Comparison of ENCODE assay signal across 13 mouse cellular contexts in genomic region chr15:69164581-69165481, GRCm38 (mm10).
A peak's percentile ranks its signal among the peaks of the same experiment; 100 is the strongest.
DNase-seq lines count a peak whose midpoint lies in the region; ATAC-seq and TF ChIP-seq lines count a peak whose summit lies in the region.
"Had no signal": no experiment of that assay in that cellular context is flagged by ENCODE, and none has a peak within 500 bp of the region (broad histone marks: within the 10 kb centered on the region; RNA-seq: fewer than 3 reads in every experiment).

No protein-coding gene starts in this region.

- no peaks in the 10 kb centered on the region for H3K36me3 ChIP-seq in kidney, adult 2 months (ENCODE audit: control insufficient read depth, insufficient read depth, low read length)
- H3K36me3 ChIP-seq in embryonic facial prominence, embryonic 14.5 days (ENCODE audit: control insufficient read depth, insufficient read depth, low read length), result no peaks in the 10 kb centered on the region
- H3K36me3 ChIP-seq in hindbrain, embryonic 16.5 days (ENCODE audit: control insufficient read depth, insufficient read depth, low read length), result no peaks in the 10 kb centered on the region
- no peaks in the 10 kb centered on the region for H3K36me3 ChIP-seq in midbrain, embryonic 14.5 days (ENCODE audit: control insufficient read depth, insufficient read depth, low read length)
- H3K36me3 ChIP-seq: limb, embryonic 12.5 days had no signal

- TF ChIP-seq POLR2A in kidney, adult 2 months (IDR thresholded peaks at IDR 0.05; ENCODE audit: low read depth, low read length), result no peak

- H3K4me1 ChIP-seq in kidney, adult 2 months (ENCODE audit: control insufficient read depth, insufficient read depth, low read length), result no peaks in the 10 kb centered on the region
- 0 out of 2 replicates have a peak, but pooled peaks cover 4% of the 10 kb centered on the region for H3K4me1 ChIP-seq in embryonic facial prominence, embryonic 14.5 days (ENCODE audit: control insufficient read depth, insufficient read depth, low read length)
- H3K4me1 ChIP-seq in hindbrain, embryonic 16.5 days (ENCODE audit: control insufficient read depth, insufficient read depth, low read depth, low read length), result no peaks in the 10 kb centered on the region
- no peaks in the 10 kb centered on the region for H3K4me1 ChIP-seq in midbrain, embryonic 14.5 days (ENCODE audit: control insufficient read depth, insufficient read depth, low read length)
- H3K4me1 ChIP-seq: limb, embryonic 12.5 days had no signal

- no peak overlapping the region for H3K9ac ChIP-seq in embryonic facial prominence, embryonic 14.5 days (ENCODE audit: low read depth, low read length)
- no peak overlapping the region for H3K9ac ChIP-seq in hindbrain, embryonic 16.5 days (ENCODE audit: low read depth, low read length)
- H3K9ac ChIP-seq in midbrain, embryonic 14.5 days (replicated peaks; ENCODE audit: low read length), result no peak overlapping the region
- H3K9ac ChIP-seq: limb, embryonic 12.5 days had no signal

- no peak overlapping the region for H3K4me3 ChIP-seq in kidney, adult 2 months (ENCODE audit: insufficient read depth, low read depth, low read length)
- H3K4me3 ChIP-seq in embryonic facial prominence, embryonic 14.5 days (ENCODE audit: low read depth, low read length), result no peak overlapping the region
- no peak overlapping the region for H3K4me3 ChIP-seq in hindbrain, embryonic 16.5 days (ENCODE audit: low read length)
- no peak overlapping the region for H3K4me3 ChIP-seq in midbrain, embryonic 14.5 days (replicated peaks; ENCODE audit: low read depth, low read length)
- H3K4me3 ChIP-seq: limb, embryonic 12.5 days had no signal

- DNase-seq in kidney, adult 2 months, result peak; percentile 33
- DNase-seq in kidney, adult 18-20 months, result no peak
- peak; percentile 30 for DNase-seq in embryonic facial prominence, embryonic 14.5 days (ENCODE audit: low spot score)
- DNase-seq in midbrain, embryonic 14.5 days, result peak; percentile 64
- no peak for DNase-seq in cerebellum, postnatal 10 days
- no peak for DNase-seq in urinary bladder, postnatal 10 days (ENCODE audit: low spot score)
- DNase-seq: adrenal gland, postnatal 10 days; layer of hippocampus, adult 9-11 months; lung, postnatal 10 days; thymus, postnatal 25 days had no signal

- no peaks in the 10 kb centered on the region for H3K9me3 ChIP-seq in embryonic facial prominence, embryonic 14.5 days (ENCODE audit: control insufficient read depth, low read length)
- no peaks in the 10 kb centered on the region for H3K9me3 ChIP-seq in hindbrain, embryonic 16.5 days (ENCODE audit: control insufficient read depth, low read length)
- H3K9me3 ChIP-seq in midbrain, embryonic 14.5 days (ENCODE audit: control insufficient read depth, low read length), result no peaks in the 10 kb centered on the region
- H3K9me3 ChIP-seq: limb, embryonic 12.5 days had no signal

- no peak overlapping the region for H3K27ac ChIP-seq in kidney, adult 2 months (ENCODE audit: insufficient read depth, low read depth, low read length)
- H3K27ac ChIP-seq in embryonic facial prominence, embryonic 14.5 days (replicated peaks; ENCODE audit: low read depth, low read length), result no peak overlapping the region
- no peak overlapping the region for H3K27ac ChIP-seq in hindbrain, embryonic 16.5 days (ENCODE audit: low read depth, low read length)
- H3K27ac ChIP-seq in midbrain, embryonic 14.5 days (replicated peaks; ENCODE audit: low read depth, low read length), result peak overlapping the region; percentile 64; the same call in 1 of the 2 replicates
- H3K27ac ChIP-seq: limb, embryonic 12.5 days had no signal

- H3K27me3 ChIP-seq in kidney, adult 2 months (replicated peaks; ENCODE audit: control insufficient read depth, insufficient read depth, low read length), result no peaks in the 10 kb centered on the region
- H3K27me3 ChIP-seq in embryonic facial prominence, embryonic 14.5 days (replicated peaks; ENCODE audit: control insufficient read depth, insufficient read depth, low read length), result no peaks in the 10 kb centered on the region
- no peaks in the 10 kb centered on the region for H3K27me3 ChIP-seq in hindbrain, embryonic 16.5 days (replicated peaks; ENCODE audit: control insufficient read depth, insufficient read depth, low read length)
- no peaks in the 10 kb centered on the region for H3K27me3 ChIP-seq in midbrain, embryonic 14.5 days (ENCODE audit: control insufficient read depth, insufficient read depth, low read length)
- H3K27me3 ChIP-seq: limb, embryonic 12.5 days had no signal

- no peak overlapping the region for H3K4me2 ChIP-seq in embryonic facial prominence, embryonic 14.5 days (ENCODE audit: low read depth, low read length)
- H3K4me2 ChIP-seq in hindbrain, embryonic 16.5 days (ENCODE audit: low read length), result no peak overlapping the region
- H3K4me2 ChIP-seq in midbrain, embryonic 14.5 days (ENCODE audit: low read length), result no peak overlapping the region
- H3K4me2 ChIP-seq: limb, embryonic 12.5 days had no signal

- 47% methylated on average over 7 of the region's 7 CpGs for WGBS in kidney, adult 2 months
- WGBS in embryonic facial prominence, embryonic 14.5 days, result 49% methylated on average over 7 of the region's 7 CpGs
- whole genome bisulfite sequencing in hindbrain, embryonic 16.5 days, result 49% methylated on average over 7 of the region's 7 CpGs
- 52% methylated on average over 7 of the region's 7 CpGs for WGBS in midbrain, embryonic 14.5 days

- TF ChIP-seq CTCF in kidney, adult 2 months (conservative IDR thresholded peaks at IDR 0.05; ENCODE audit: insufficient read depth, insufficient read length, low read depth, low read length), result no peak

- no peak for ATAC-seq in embryonic facial prominence, embryonic 14.5 days (ENCODE audit: low read depth)
- ATAC-seq in hindbrain, embryonic 16.5 days, result peak; percentile 42; the same call in 1 of the 2 replicates
- peak; percentile 79; the same call in 1 of the 2 replicates for ATAC-seq in midbrain, embryonic 14.5 days (ENCODE audit: low FRiP score, low TSS enrichment)
- ATAC-seq in CD4-positive, CD25-positive, alpha-beta regulatory T cell, adult 4 months, result no peak

Comparison
In these comparisons a context has a peak if more than half of its experiments do, and no peak if none do; other contexts are left out.
1. DNase-seq: peak in kidney, adult 2 months (single experiment), embryonic facial prominence, embryonic 14.5 days (single experiment) and midbrain, embryonic 14.5 days (single experiment); none in kidney, adult 18-20 months (single experiment), cerebellum, postnatal 10 days (0 of 2) and urinary bladder, postnatal 10 days (single experiment).
2. ATAC-seq: peak in hindbrain, embryonic 16.5 days (single experiment) and midbrain, embryonic 14.5 days (single experiment); none in embryonic facial prominence, embryonic 14.5 days (single experiment) and CD4-positive, CD25-positive, alpha-beta regulatory T cell, adult 4 months (single experiment).